Mouse (Mus musculus) cortical plate, adult 2 months (tissue): ENCODE data around the gene Polr3h.

ENCODE experiments used
- CTCF ChIP-seq: fragments of 200-500 bp; IDR thresholded peaks from 2 replicates; pipeline ENCODE4 v1.5.1; 2011; ENCODE audit warnings: mild to moderate bottlenecking, control low read depth, low read length; ENCODE audit not compliant: insufficient read depth; ENCODE audit errors: extremely low read depth
- POLR2A ChIP-seq: fragments of 200-500 bp; IDR thresholded peaks from 2 replicates; pipeline ENCODE4 v1.6.1; 2011; ENCODE audit warnings: mild to moderate bottlenecking, low read length, control low read depth; ENCODE audit not compliant: insufficient read depth; ENCODE audit errors: extremely low read depth

DNA sequence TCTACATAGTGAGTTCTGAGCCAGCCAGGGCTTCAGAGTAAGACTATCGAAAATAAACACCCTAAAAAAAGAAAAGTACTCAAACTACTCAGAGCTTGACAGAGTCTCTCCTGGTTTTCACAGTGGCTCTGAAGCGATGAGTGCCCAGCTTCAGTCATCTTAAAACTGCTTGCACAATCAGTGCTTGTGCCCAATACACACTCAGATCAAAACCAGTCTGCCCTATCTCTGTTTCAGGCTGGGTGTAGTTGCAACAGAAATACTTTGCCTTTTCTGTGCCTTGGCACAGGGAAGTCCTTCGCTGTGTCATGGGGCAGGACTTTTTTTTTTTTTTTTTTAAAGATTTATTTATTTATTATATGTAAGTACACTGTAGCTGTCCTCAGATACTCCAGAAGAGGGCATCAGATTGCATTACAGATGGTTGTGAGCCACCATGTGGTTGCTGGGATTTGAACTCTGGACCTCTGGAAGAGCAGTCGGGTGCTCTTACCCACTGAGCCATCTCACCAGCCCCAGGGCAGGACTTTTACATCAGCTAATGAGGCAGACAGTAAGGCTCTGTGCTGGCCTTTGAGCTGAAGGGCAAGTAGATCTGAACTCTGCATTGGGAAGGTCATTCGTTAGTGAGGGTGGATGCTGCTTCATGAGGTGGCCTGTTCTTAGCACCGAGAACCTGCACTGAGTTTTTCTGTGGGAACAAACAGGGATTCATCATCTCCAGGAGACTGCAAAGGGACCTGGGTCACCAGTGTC, 39.1 kb downstream of the Polr3h start:
- TF ChIP-seq POLR2A (no peak), CTCF (no peak)
